Mouse (Mus musculus) embryonic fibroblast, embryonic 13.5 days (primary cell): ENCODE results near the gene Glcci1.

Experiments used
- CTCF ChIP-seq: IDR thresholded peaks from 2 replicates; pipeline ENCODE4 v1.5.1; 2011; ENCODE audit warnings: mild to moderate bottlenecking, control low read depth, low read length, moderate library complexity, borderline replicate concordance; ENCODE audit not compliant: insufficient read depth
- POLR2A ChIP-seq: IDR thresholded peaks from 2 replicates; pipeline ENCODE4 v1.6.1; 2011; ENCODE audit warnings: low read depth, mild to moderate bottlenecking, control low read depth, low read length, moderate library complexity

DNA sequence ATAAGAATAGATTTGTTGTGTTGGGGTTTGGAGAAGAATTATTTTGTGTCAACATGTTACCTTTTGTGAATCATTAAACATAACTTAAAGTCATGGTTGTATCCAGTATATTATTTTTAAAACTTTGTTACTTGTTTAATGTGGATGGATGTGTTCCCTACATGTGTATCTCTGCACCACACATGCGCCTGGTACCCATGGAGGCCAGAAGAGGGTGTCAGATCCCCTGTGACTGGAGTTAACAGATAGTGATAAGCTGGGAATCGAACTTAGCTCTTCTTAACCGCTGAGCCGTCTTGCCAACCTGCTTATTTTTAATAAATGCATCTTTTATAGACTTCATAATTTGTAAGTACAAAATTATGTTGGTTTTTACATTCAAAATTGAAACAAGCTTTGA is 11.8 kb downstream of the Glcci1 start:
- no peak for TF ChIP-seq CTCF
- no peak for TF ChIP-seq POLR2A
